Mouse (Mus musculus): Measurements from ENCODE around the gene Rccd1.
"Not testable (repeated sequence)": the region's sequence is repeated elsewhere in the genome, so short reads cannot be mapped to it uniquely, and the experiment has no call there.

Rccd1 gene

GRCm38 (mm10) chr7:80343270-80344018 lies 19.2 kb upstream of the Rccd1 start:
- no peak for DNase-seq (ENCODE audit: low spot score)

- DNase-seq (ENCODE audit: low spot score), result peak; percentile 94
These were observed 18.6 kb upstream of the Rccd1 start, which contains the start of gene Hddc3 for GRCm38 (mm10) chr7:80342858-80343257. Hddc3 (plus strand) TSS chr7:80343104.

- DNase-seq (ENCODE audit: low spot score), result no peak
These were observed 17.5 kb upstream of the Rccd1 start for GRCm38 (mm10) chr7:80341793-80342192.

GRCm38 (mm10) chr7:80340793-80341192 lies 16.5 kb upstream of the Rccd1 start, which contains the start of gene Unc45a:
Unc45a (minus strand) TSS chr7:80341005.
- peak; percentile 82 for DNase-seq (ENCODE audit: low spot score)

- peak; percentile 99 for DNase-seq (ENCODE audit: low spot score)
These were observed 15.8 kb upstream of the Rccd1 start for GRCm38 (mm10) chr7:80339793-80340628.

GRCm38 (mm10) chr7:80339371-80339770 lies 15.1 kb upstream of the Rccd1 start:
- DNase-seq (ENCODE audit: low spot score), result peak; percentile 13

- DNase-seq (ENCODE audit: low spot score), result no peak
These were observed 12.7 kb upstream of the Rccd1 start for GRCm38 (mm10) chr7:80336932-80337331.

GRCm38 (mm10) chr7:80334848-80335247 lies 10.6 kb upstream of the Rccd1 start:
- no peak for DNase-seq (ENCODE audit: low spot score)

GRCm38 (mm10) chr7:80331433-80331832 lies 7.2 kb upstream of the Rccd1 start:
- DNase-seq (ENCODE audit: low spot score), result no peak

GRCm38 (mm10) chr7:80330278-80330677 lies 6.0 kb upstream of the Rccd1 start:
- DNase-seq (ENCODE audit: low spot score), result no peak

- DNase-seq (ENCODE audit: low spot score), result no peak
These were observed 1.8 kb upstream of the Rccd1 start for GRCm38 (mm10) chr7:80326076-80326475.

GRCm38 (mm10) chr7:80325292-80325868 lies 1.1 kb upstream of the Rccd1 start:
- no peak for DNase-seq (ENCODE audit: low spot score)

- DNase-seq (ENCODE audit: low spot score), result not testable (repeated sequence)
These were observed 514 bp upstream of the Rccd1 start for GRCm38 (mm10) chr7:80324816-80325119.

GRCm38 (mm10) chr7:80323336-80323735 lies 918 bp downstream of the Rccd1 start:
- no peak for DNase-seq (ENCODE audit: low spot score)

- DNase-seq (ENCODE audit: low spot score), result no peak
These were observed 4.3 kb downstream of the Rccd1 start for GRCm38 (mm10) chr7:80319846-80320496.

- no peak for DNase-seq (ENCODE audit: low spot score)
These were observed 5.6 kb downstream of the Rccd1 start for GRCm38 (mm10) chr7:80318670-80319069.

- no peak for DNase-seq (ENCODE audit: low spot score)
These were observed 6.7 kb downstream of the Rccd1 start for GRCm38 (mm10) chr7:80317439-80318115.

- DNase-seq (ENCODE audit: low spot score), result no peak
These were observed 8.5 kb downstream of the Rccd1 start for GRCm38 (mm10) chr7:80315733-80316132.

- DNase-seq (ENCODE audit: low spot score), result no peak
These were observed 13.5 kb downstream of the Rccd1 start for GRCm38 (mm10) chr7:80310771-80311170.

GRCm38 (mm10) chr7:80307766-80308165 lies 16.5 kb downstream of the Rccd1 start:
- no peak for DNase-seq (ENCODE audit: low spot score)

GRCm38 (mm10) chr7:80301522-80301921 lies 22.7 kb downstream of the Rccd1 start:
- DNase-seq (ENCODE audit: low spot score), result no peak

- DNase-seq (ENCODE audit: low spot score), result no peak
These were observed 24.7 kb downstream of the Rccd1 start for GRCm38 (mm10) chr7:80299568-80299967.

Measured in lung, postnatal 25 days (tissue).